Mouse (Mus musculus) embryonic facial prominence, embryonic 10.5 days (tissue): Measurements from ENCODE around the gene Hist1h2bg. TPM values are rescaled to one million over a fixed set of nuclear protein-coding genes. Genes with fewer than 3 reads are reported as not detected.
"Not testable (repeated sequence)": the region's sequence is repeated elsewhere in the genome, so short reads cannot be mapped to it uniquely, and the experiment has no call there.

Experiments
- DNase-seq: peaks from one replicate; pipeline ENCODE4 v3.0.0-alpha.2; 2017; ENCODE audit warnings: low spot score
- H3K27ac ChIP-seq: fragments of 300-500 bp; sonication (generic); replicated peaks from 2 replicates; pipeline ENCODE4 v1.5.1; 2016; ENCODE audit warnings: mild to moderate bottlenecking
- H3K27me3 ChIP-seq: fragments of 300-500 bp; sonication (generic); replicated peaks from 2 replicates; pipeline ENCODE4 v1.6.1; 2016; ENCODE audit warnings: low read depth, mild to moderate bottlenecking; ENCODE audit not compliant: poor library complexity, severe bottlenecking
- H3K36me3 ChIP-seq: fragments of 300-500 bp; sonication (generic); replicated peaks from 2 replicates; pipeline ENCODE4 v1.6.1; 2016; ENCODE audit warnings: mild to moderate bottlenecking, moderate library complexity
- H3K4me1 ChIP-seq: fragments of 300-500 bp; sonication (generic); 2 replicates; pipeline ENCODE4 v1.6.1; 2016
- H3K4me3 ChIP-seq: fragments of 300-500 bp; sonication (generic); 2 replicates; pipeline ENCODE4 v1.5.1; 2016; ENCODE audit warnings: mild to moderate bottlenecking, moderate library complexity
- H3K9me3 ChIP-seq: fragments of 300-500 bp; sonication (generic); 2 replicates; pipeline ENCODE4 v1.6.1; 2016; ENCODE audit warnings: mild to moderate bottlenecking
- WGBS: fragments of 180-500 bp; shearing (Covaris S2); methylation state at CpG from one replicate; pipeline ENCODE4 v1.1.7; 2016; 5-methylcytosine and 5-hydroxymethylcytosine counted together
- polyA plus RNA-seq: library from polyadenylated mRNA; unstranded; fragments of >200 nt; fragmentation: Nextera tagmentation; extraction: Ambion mirVana; gene quantifications from 2 replicates; pipeline ENCODE4 v1.2.1, GENCODE M21; 2016

Hist1h2bg gene
- polyA plus RNA-seq, 1 experiment from 2014 or later, result 9.8 TPM

DNA sequence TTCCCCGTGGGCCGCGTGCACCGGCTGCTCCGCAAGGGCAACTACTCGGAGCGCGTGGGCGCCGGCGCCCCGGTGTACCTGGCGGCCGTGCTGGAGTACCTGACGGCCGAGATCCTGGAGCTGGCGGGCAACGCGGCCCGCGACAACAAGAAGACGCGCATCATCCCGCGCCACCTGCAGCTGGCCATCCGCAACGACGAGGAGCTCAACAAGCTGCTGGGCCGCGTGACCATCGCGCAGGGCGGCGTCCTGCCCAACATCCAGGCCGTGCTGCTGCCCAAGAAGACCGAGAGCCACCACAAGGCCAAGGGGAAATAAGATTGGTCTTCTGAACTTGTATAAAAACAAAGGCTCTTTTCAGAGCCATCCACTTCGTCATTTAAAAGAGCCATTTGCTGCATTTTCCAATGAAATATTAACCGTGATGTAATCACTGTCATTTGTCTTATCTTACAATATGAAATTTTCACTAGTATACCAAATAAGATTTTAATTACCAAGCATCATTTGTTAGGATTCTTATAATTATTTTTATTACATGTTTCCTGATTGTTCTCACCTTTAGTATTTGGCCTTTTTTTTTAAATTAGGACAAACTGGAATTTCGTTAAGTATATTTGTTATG, 3.5 kb downstream of the Hist1h2bg start:
- Histone ChIP-seq H3K4me1 (peaks cover 26% of the 10 kb centered on the region), H3K4me3 (peak overlapping the region; percentile 66), H3K27ac (peak overlapping the region; percentile 92)
- DNase-seq, H3K9me3 ChIP-seq, H3K27me3 ChIP-seq, H3K36me3 ChIP-seq: not testable (repeated sequence)
- WGBS, result under 1% methylated on average over 15 of the region's 39 CpGs

DNA sequence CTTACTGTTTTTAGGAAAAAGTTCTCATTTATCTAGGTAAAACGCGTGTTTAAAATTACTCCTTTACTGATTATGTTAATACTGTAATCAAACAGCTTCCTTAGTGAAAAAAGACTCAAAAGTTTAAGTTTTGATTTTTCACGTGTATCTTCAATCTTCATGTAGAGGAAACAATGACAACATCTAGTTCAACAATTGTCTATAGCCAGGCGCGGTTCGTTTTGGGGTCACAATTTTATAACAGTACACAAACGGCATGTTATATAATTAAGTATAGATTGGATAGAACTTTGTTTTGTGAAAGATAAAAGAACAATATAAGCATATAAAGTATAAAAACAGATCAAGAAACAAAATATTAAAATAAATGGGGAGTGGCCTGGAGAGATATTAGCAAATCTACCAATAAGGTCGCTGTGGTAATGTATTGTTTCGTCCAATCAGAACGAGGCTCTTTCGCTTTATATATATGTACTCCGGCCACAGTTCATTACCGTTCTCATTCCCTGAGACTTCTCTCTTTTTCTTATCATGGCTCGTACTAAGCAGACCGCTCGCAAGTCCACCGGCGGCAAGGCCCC, 4.2 kb downstream of the Hist1h2bg start, which contains the start of gene Hist1h3d:
Gene Hist1h3d, plus strand, starts transcription at position 493 of the 581 bp plus-strand sequence.
- no peaks in the 10 kb centered on the region for H3K27me3 ChIP-seq
- under 1% methylated on average over 18 of the region's 18 CpGs for WGBS
- peaks cover 26% of the 10 kb centered on the region for H3K4me1 ChIP-seq
- H3K9me3 ChIP-seq, result no peaks in the 10 kb centered on the region
- peak within 1 kb of the TSS; percentile 94 for H3K27ac ChIP-seq
- peak; percentile 66 for DNase-seq
- H3K4me3 ChIP-seq, result peak within 1 kb of the TSS; percentile 66
- H3K36me3 ChIP-seq, result no peaks in the 10 kb centered on the region

GRCm38 (mm10) chr13:23575864-23576313, 4.7 kb downstream of the Hist1h2bg start:
- peak; percentile 49 for DNase-seq
- not testable (repeated sequence) for H3K9me3 ChIP-seq, H3K36me3 ChIP-seq, H3K27me3 ChIP-seq
- under 1% methylated on average over 17 of the region's 40 CpGs for WGBS
- Histone ChIP-seq H3K4me3 (peak overlapping the region; percentile 66), H3K4me1 (peaks cover 29% of the 10 kb centered on the region), H3K27ac (peak overlapping the region; percentile 94)

- Histone ChIP-seq H3K36me3 (no peaks in the 10 kb centered on the region), H3K4me3 (peak overlapping the region; percentile 66), H3K27ac (peak overlapping the region; percentile 94), H3K4me1 (peaks cover 31% of the 10 kb centered on the region), H3K27me3 (no peaks in the 10 kb centered on the region), H3K9me3 (no peaks in the 10 kb centered on the region)
- DNase-seq, result peak; percentile 59
- 4% methylated on average over 7 of the region's 7 CpGs for WGBS
These were observed 5.2 kb downstream of the Hist1h2bg start for GRCm38 (mm10) chr13:23576351-23576881.

GRCm38 (mm10) chr13:23576906-23577639, 5.9 kb downstream of the Hist1h2bg start:
- H3K4me1 ChIP-seq, result peaks cover 31% of the 10 kb centered on the region
- peak overlapping the region; percentile 66 for H3K4me3 ChIP-seq
- H3K36me3 ChIP-seq, result no peaks in the 10 kb centered on the region
- H3K27ac ChIP-seq, result peak overlapping the region; percentile 94
- DNase-seq, result peak; percentile 31
- WGBS, result 48% methylated on average over 6 of the region's 6 CpGs
- H3K27me3 ChIP-seq, result no peaks in the 10 kb centered on the region
- H3K9me3 ChIP-seq, result no peaks in the 10 kb centered on the region

GRCm38 (mm10) chr13:23577835-23578234, 6.6 kb downstream of the Hist1h2bg start:
- Histone ChIP-seq H3K27ac (peak overlapping the region; percentile 94), H3K4me3 (peak overlapping the region; percentile 66; the same call in 1 of the 2 replicates), H3K27me3 (no peaks in the 10 kb centered on the region), H3K4me1 (peaks cover 29% of the 10 kb centered on the region), H3K36me3 (no peaks in the 10 kb centered on the region), H3K9me3 (no peaks in the 10 kb centered on the region)
- no peak for DNase-seq
- 85% methylated on average over 1 of the region's 1 CpGs for WGBS

- Histone ChIP-seq H3K36me3 (no peaks in the 10 kb centered on the region), H3K27ac (peak within 1 kb of the TSS; percentile 94), H3K27me3 (no peaks in the 10 kb centered on the region), H3K4me3 (peak within 1 kb of the TSS; percentile 65), H3K9me3 (no peaks in the 10 kb centered on the region), H3K4me1 (peaks cover 37% of the 10 kb centered on the region)
- DNase-seq, result peak; percentile 93
- WGBS, result under 1% methylated on average over 43 of the region's 43 CpGs
These were observed 10.4 kb downstream of the Hist1h2bg start, which contains the start of gene Hist1h4d for GRCm38 (mm10) chr13:23581408-23582218. TSS of gene Hist1h4d (plus strand) at chr13:23581598.

GRCm38 (mm10) chr13:23582219-23583056, 11.2 kb downstream of the Hist1h2bg start:
- peak; percentile 59 for DNase-seq
- peak overlapping the region; percentile 94 for H3K27ac ChIP-seq
- H3K4me1 ChIP-seq, result peaks cover 35% of the 10 kb centered on the region
- H3K27me3 ChIP-seq, result no peaks in the 10 kb centered on the region
- no peaks in the 10 kb centered on the region for H3K36me3 ChIP-seq
- peak overlapping the region; percentile 65 for H3K4me3 ChIP-seq
- H3K9me3 ChIP-seq, result no peaks in the 10 kb centered on the region
- WGBS, result 5% methylated on average over 6 of the region's 6 CpGs

DNA sequence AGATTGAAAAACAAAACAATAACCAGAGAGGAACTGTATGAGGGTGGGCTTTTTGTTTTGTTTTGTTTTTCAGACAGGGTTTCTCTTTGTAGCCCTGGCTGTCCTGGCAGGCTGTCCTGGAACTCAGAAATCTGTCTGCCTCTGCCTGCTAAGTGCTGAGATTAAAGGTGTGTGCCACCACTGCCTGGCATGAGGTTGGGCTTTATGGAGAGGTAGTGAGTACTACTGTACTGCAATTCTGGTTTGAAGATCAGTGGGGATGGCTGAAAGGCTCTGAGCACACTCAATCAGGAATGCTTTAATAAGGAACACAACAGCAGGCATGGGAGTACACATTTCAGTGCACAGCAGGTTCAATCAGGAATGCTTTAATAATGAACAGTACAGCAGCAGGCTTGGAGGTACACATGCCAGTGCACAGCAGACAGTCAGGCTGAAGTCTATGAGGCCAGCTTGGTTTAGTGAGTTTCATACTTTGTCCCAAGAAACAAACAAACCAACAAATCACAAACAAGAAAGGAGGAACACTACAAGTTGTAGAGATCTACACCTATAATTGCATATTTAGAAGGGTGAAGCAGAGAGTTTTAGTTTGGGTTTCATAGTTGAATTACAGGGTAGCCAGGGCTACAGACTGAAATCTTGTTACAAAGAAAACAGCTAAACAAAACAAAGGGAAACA, 12.3 kb downstream of the Hist1h2bg start:
- Histone ChIP-seq H3K27ac (peak overlapping the region; percentile 94), H3K4me1 (peaks cover 34% of the 10 kb centered on the region), H3K9me3 (no peaks in the 10 kb centered on the region), H3K27me3 (no peaks in the 10 kb centered on the region), H3K36me3 (no peaks in the 10 kb centered on the region), H3K4me3 (peak overlapping the region; percentile 65; the same call in 1 of the 2 replicates)
- DNase-seq, result peak; percentile 13

- Histone ChIP-seq H3K9me3 (no peaks in the 10 kb centered on the region), H3K4me1 (peaks cover 34% of the 10 kb centered on the region), H3K27ac (peak overlapping the region; percentile 94), H3K4me3 (peak overlapping the region; percentile 65), H3K36me3 (no peaks in the 10 kb centered on the region), H3K27me3 (no peaks in the 10 kb centered on the region)
- peak; percentile 27 for DNase-seq
These were observed 13.1 kb downstream of the Hist1h2bg start for GRCm38 (mm10) chr13:23584331-23584730.

DNA sequence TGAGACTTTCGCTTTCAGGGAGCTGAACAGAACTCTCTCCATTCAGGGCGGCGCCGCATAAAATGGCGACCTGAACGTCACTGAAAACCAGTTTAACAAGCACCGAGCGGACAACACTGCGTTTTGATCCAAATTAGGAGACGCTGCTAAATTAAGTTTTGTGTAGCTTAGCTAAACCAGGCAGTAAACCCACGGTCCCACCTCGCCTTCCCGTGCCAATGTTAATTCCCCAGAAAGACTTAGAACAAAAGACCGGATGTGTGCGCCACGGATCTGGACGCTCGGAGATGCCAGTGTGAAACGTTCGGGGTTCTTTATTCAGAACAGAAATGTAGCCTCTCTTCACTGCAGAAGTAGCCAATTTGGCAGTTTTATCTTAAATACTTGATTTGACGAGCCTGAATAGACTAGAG, 13.8 kb downstream of the Hist1h2bg start:
- H3K9me3 ChIP-seq, result no peaks in the 10 kb centered on the region
- peak overlapping the region; percentile 65 for H3K4me3 ChIP-seq
- under 1% methylated on average over 21 of the region's 21 CpGs for WGBS
- H3K27me3 ChIP-seq, result no peaks in the 10 kb centered on the region
- peaks cover 34% of the 10 kb centered on the region for H3K4me1 ChIP-seq
- H3K36me3 ChIP-seq, result no peaks in the 10 kb centered on the region
- peak; percentile 79 for DNase-seq
- H3K27ac ChIP-seq, result peak overlapping the region; percentile 94
